Mouse (Mus musculus) olfactory bulb, adult 2 months (tissue): Measurements from ENCODE around the gene Rrp36.
A peak's percentile ranks its signal among the peaks of the same experiment; 100 is the strongest.

Source experiments
- CTCF ChIP-seq: fragments of 200-500 bp; IDR thresholded peaks from 2 replicates; pipeline ENCODE4 v1.5.1; 2012; ENCODE audit warnings: low read depth, mild to moderate bottlenecking, low read length, moderate library complexity; ENCODE audit not compliant: insufficient read depth
- POLR2A ChIP-seq: fragments of 200-500 bp; IDR thresholded peaks from 2 replicates; pipeline ENCODE4 v1.6.1; 2012; ENCODE audit warnings: mild to moderate bottlenecking, low read depth, low read length, moderate library complexity; ENCODE audit not compliant: insufficient read depth

DNA sequence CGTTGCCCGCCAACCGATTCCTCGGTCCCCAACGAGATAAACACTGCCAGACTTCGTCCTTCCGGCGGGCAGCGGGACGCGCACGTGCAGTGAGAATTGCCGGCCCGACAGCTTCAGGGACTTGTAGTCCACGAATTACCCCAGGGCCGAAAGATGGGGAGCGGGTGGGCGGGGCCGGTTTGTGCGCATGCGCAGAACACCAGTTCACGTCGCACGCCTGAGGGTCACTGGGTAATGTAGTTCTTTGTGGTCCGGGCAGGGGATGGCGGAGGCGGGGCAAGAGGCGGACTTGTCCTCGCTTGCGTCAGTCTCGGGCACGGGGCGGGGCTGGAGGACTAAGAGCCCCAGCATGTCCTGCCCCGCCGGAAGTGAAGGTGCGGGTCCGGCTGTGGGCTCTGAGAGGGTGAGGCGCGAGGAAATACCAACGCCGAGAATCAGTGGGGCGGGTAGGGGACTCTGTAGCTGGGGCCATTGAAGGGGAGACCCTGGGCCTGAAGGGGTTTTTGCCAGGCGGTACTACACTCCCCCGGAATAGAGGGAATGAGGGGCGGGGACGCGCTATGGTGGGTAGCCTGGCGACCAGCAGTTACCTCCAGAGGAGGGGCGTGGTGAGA is 6.7 kb upstream of the Rrp36 start, which contains the start of gene Klhdc3:
- TF ChIP-seq CTCF (no peak), POLR2A (peak; percentile 31; the same call in 1 of the 2 replicates)
